Mouse (Mus musculus) liver, adult 2 months (tissue): Measurements from ENCODE around the gene Adcy6.

Experiments used
- CTCF ChIP-seq: fragments of 200-500 bp; IDR thresholded peaks from 2 replicates; pipeline ENCODE4 v1.5.1; 2011; ENCODE audit warnings: low read depth, low read length, control low read depth
- POLR2A ChIP-seq: fragments of 200-500 bp; IDR thresholded peaks from 2 replicates; pipeline ENCODE4 v1.6.1; 2011; ENCODE audit warnings: low read length, control low read depth; ENCODE audit not compliant: insufficient read depth; ENCODE audit errors: extremely low read depth

DNA sequence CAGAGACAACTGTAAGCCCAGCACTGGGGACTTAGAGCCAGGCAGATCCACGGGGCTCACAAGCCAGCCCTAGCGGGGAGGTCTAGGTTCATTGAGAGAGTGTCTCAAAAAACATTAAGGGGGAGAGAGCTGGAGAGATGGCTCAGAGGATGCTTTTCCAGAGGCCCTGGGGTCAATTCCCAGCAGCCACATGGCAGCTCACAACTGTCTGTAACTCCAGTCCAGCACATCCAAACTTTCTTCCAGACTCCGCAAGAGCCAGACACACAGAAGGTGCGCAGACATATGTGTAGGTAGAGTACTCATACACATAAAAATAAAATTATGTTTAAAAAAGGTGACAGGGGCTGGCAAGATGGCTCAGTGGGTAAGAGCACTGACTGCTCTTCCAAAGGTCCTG lies 36.6 kb downstream of the Adcy6 start:
- TF ChIP-seq POLR2A = no peak
- TF ChIP-seq CTCF = no peak
